Mouse (Mus musculus): Measurements from ENCODE around the gene Gm29564.
"Not testable (repeated sequence)": the region's sequence is repeated elsewhere in the genome, so short reads cannot be mapped to it uniquely, and the experiment has no call there.

The Gm29564 gene

GRCm38 (mm10) chrY:78212693-78213092, at the start of gene Gm29564:
TSS of gene Gm29564 (plus strand) at chrY:78212993.
- not testable (repeated sequence) for DNase-seq

All from lung, adult 18-20 months (tissue).